ENCODE assay signal across 9 mouse cellular contexts in the genomic region with DNA sequence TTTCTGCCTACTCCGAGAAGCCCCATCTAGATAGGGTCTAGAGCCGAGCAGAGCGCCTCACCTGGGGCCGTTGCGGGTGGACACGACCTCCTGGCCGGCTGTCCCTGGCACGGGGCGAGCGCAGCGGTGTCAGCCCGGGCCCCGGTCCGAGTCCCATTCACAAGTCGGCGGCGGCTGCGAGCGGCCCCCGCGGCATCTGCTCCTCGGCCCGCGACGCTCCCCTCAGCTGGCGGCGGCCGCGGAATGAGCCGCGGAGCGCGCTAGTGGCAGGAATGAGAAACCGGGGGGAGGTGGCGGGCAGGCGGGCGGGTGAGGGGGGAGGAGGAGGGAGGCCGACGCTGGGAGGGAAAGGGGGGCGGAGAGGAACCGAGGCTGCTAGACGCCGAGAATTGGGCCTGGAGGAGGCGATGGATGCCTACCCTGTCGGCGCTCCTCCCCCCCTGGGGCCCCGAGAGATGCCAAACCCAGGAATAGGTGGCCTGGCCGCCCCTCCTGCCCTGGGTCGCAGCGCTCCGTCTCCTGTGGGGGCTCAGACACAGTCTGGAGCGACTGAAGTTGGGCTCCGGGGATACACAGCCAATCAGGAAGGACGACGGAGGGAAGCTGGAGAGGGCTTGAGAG. TPM values are rescaled to one million over a fixed set of nuclear protein-coding genes. Genes with fewer than 3 reads are reported as not detected.
DNase-seq lines count a peak whose midpoint lies in the region; ATAC-seq and TF ChIP-seq lines count a peak whose summit lies in the region.
"Had no signal": no experiment of that assay in that cellular context is flagged by ENCODE, and none has a peak within 500 bp of the region (broad histone marks: within the 10 kb centered on the region; RNA-seq: fewer than 3 reads in every experiment).

No protein-coding gene starts in this region.

- no peaks in the 10 kb centered on the region for H3K9me3 ChIP-seq in hindbrain, embryonic 12.5 days (replicated peaks)
- no peaks in the 10 kb centered on the region for H3K9me3 ChIP-seq in lung, postnatal 0 days (ENCODE audit: low read length)

- under 1% methylated on average over 53 of the region's 55 CpGs for WGBS in hindbrain, embryonic 12.5 days
- 1% methylated on average over 48 of the region's 55 CpGs for WGBS in lung, postnatal 0 days

- peak; percentile 75 for ATAC-seq in hindbrain, embryonic 12.5 days (ENCODE audit: low FRiP score)
- peak; percentile 80 for ATAC-seq in lung, postnatal 0 days

- H3K4me2 ChIP-seq in hindbrain, embryonic 12.5 days (replicated peaks) = peak overlapping the region; percentile 87
- H3K4me2 ChIP-seq in lung, postnatal 0 days (replicated peaks; ENCODE audit: low read depth, low read length) = peak overlapping the region; percentile 67

- peak; percentile 13 to 61 for DNase-seq in spleen, postnatal 4 days (ENCODE audit: low spot score in 2 of 2)
- no peak for DNase-seq in spleen, postnatal 14 days (ENCODE audit: low spot score in 2 of 2)
- peak; percentile 87 for DNase-seq in forelimb bud, embryonic 11.5 days (ENCODE audit: low read depth, low spot score)
- DNase-seq in layer of hippocampus, postnatal 25 days (ENCODE audit: extremely low spot score in 1 of 2, low spot score in 1 of 2) = peak; percentile 52 to 74
- peak; percentile 88 for DNase-seq in lung, postnatal 0 days (ENCODE audit: low spot score)
- peak; percentile 65 to 68 for DNase-seq in right cerebral cortex, adult 2 months (ENCODE audit: low spot score in 2 of 2)
- DNase-seq in thymus, postnatal 25 days = no peak

- H3K4me1 ChIP-seq in hindbrain, embryonic 12.5 days = peaks cover 18% of the 10 kb centered on the region
- H3K4me1 ChIP-seq in lung, postnatal 0 days (ENCODE audit: insufficient read depth, low read depth, low read length) = peaks cover 6% of the 10 kb centered on the region; the same call in 1 of the 2 replicates

- H3K27me3 ChIP-seq in hindbrain, embryonic 12.5 days = peaks cover 10% of the 10 kb centered on the region
- 0 out of 2 replicates have a peak, but pooled peaks cover 17% of the 10 kb centered on the region for H3K27me3 ChIP-seq in lung, postnatal 0 days (replicated peaks; ENCODE audit: insufficient read depth, low read length)

- no peaks in the 10 kb centered on the region for H3K36me3 ChIP-seq in hindbrain, embryonic 12.5 days
- no peaks in the 10 kb centered on the region for H3K36me3 ChIP-seq in lung, postnatal 0 days (ENCODE audit: insufficient read depth, low read length)

- TF ChIP-seq CTCF in lung, postnatal 0 days (IDR thresholded peaks at IDR 0.05) = peak; percentile 64

- H3K27ac ChIP-seq in hindbrain, embryonic 12.5 days = peak overlapping the region; percentile 93
- peak overlapping the region; percentile 86 for H3K27ac ChIP-seq in lung, postnatal 0 days (ENCODE audit: low read length)

- TF ChIP-seq EP300 in lung, postnatal 0 days (IDR thresholded peaks at IDR 0.05) = no peak

- peak overlapping the region; percentile 91 for H3K9ac ChIP-seq in hindbrain, embryonic 12.5 days
- H3K9ac ChIP-seq in lung, postnatal 0 days (replicated peaks; ENCODE audit: low read depth) = peak overlapping the region; percentile 65

- peak overlapping the region; percentile 65 for H3K4me3 ChIP-seq in hindbrain, embryonic 12.5 days
- peak overlapping the region; percentile 57 for H3K4me3 ChIP-seq in lung, postnatal 0 days (ENCODE audit: low read depth, low read length)

RNA-seq across cellular contexts. Expression of a gene that starts 0.5 kb away (rescaled TPM):
- 100 and 109 TPM in 2 replicates for polyA plus RNA-seq in hindbrain, embryonic 12.5 days (2016; fragmentation: Nextera tagmentation; extraction: Ambion mirVana)
- 10 to 100 TPM; 80.6 to 89.3 TPM for total RNA-seq in layer of hippocampus, postnatal 25 days (2021)
- polyA plus RNA-seq in lung, postnatal 0 days (2015; fragmentation: Nextera tagmentation; extraction: Ambion mirVana) = 89.4 and 98.6 TPM in 2 replicates
- total RNA-seq: MEL had no signal

Comparison
In these comparisons a context has a peak if more than half of its experiments do, and no peak if none do; other contexts are left out.
1. DNase-seq: peak in spleen, postnatal 4 days (2 of 2), forelimb bud, embryonic 11.5 days (single experiment), layer of hippocampus, postnatal 25 days (2 of 2), lung, postnatal 0 days (single experiment) and right cerebral cortex, adult 2 months (2 of 2); none in spleen, postnatal 14 days (0 of 2) and thymus, postnatal 25 days (single experiment).